Mouse (Mus musculus): Measurements from ENCODE around the gene Gm28845.

- TF ChIP-seq CTCF (conservative IDR thresholded peaks at IDR 0.05; ENCODE audit: insufficient read depth, insufficient read length, low read depth, low read length) (no peak), POLR2A (IDR thresholded peaks at IDR 0.05; ENCODE audit: low read depth, low read length) (no peak)
These were observed 36.8 kb upstream of the Gm28845 start for GRCm38 (mm10) chr1:65156111-65156510.

All from kidney, adult 2 months (tissue).